Mouse (Mus musculus): Measurements from ENCODE around the gene Btn2a2.

GRCm38 (mm10) chr13:23536076-23536822, 47.6 kb upstream of the Btn2a2 start:
- no peak for TF ChIP-seq CTCF (IDR thresholded peaks at IDR 0.05; ENCODE audit: low read depth, low read length)
- no peak for TF ChIP-seq POLR2A (IDR thresholded peaks at IDR 0.05; ENCODE audit: insufficient read depth, low read length)

Measured in ES-Bruce4 (cell line).